Mouse (Mus musculus) limb, embryonic 14.5 days (tissue): ENCODE measurements around the gene Hmgn2. TPM values are rescaled to one million over a fixed set of nuclear protein-coding genes. Genes with fewer than 3 reads are reported as not detected.

ENCODE experiments used
- ATAC-seq: fragments of 200-750 bp; cut with Nextera tagmentation; 2 replicates; pipeline ENCODE4 v1.8.0; 2017; ENCODE audit warnings: low read depth, moderate number of reproducible peaks, moderate TSS enrichment; ENCODE audit not compliant: low FRiP score
- DNase-seq: peaks from one replicate; pipeline ENCODE4 v3.0.0-alpha.2; 2015; ENCODE audit warnings: low spot score
- H3K27ac ChIP-seq: fragments of 300-500 bp; sonication (generic); replicated peaks from 2 replicates; pipeline ENCODE4 v1.5.1; 2014; ENCODE audit warnings: low read depth, mild to moderate bottlenecking, low read length, moderate library complexity, mixed read lengths
- H3K27me3 ChIP-seq: fragments of 300-500 bp; sonication (generic); 2 replicates; pipeline ENCODE4 v1.6.1; 2014; ENCODE audit warnings: low read length, mixed read lengths; ENCODE audit not compliant: control insufficient read depth, insufficient read depth
- H3K36me3 ChIP-seq: fragments of 300-500 bp; sonication (generic); 2 replicates; pipeline ENCODE4 v1.6.1; 2014; ENCODE audit warnings: mild to moderate bottlenecking, low read length, moderate library complexity, mixed read lengths; ENCODE audit not compliant: control insufficient read depth, insufficient read depth
- H3K4me1 ChIP-seq: fragments of 300-500 bp; sonication (generic); 2 replicates; pipeline ENCODE4 v1.6.1; 2014; ENCODE audit warnings: antibody characterized with exemption, low read length, mixed read lengths; ENCODE audit not compliant: control insufficient read depth, insufficient read depth
- H3K4me2 ChIP-seq: fragments of 300-500 bp; sonication (generic); replicated peaks from 2 replicates; pipeline ENCODE4 v1.6.1; 2014; ENCODE audit warnings: low read depth, mild to moderate bottlenecking, low read length, moderate library complexity; ENCODE audit not compliant: severe bottlenecking
- H3K4me3 ChIP-seq: fragments of 300-500 bp; sonication (generic); replicated peaks from 2 replicates; pipeline ENCODE4 v1.5.1; 2014; ENCODE audit warnings: low read length
- H3K9ac ChIP-seq: fragments of 300-500 bp; sonication (generic); 2 replicates; pipeline ENCODE4 v1.6.1; 2014; ENCODE audit warnings: mild to moderate bottlenecking, low read depth, low read length, moderate library complexity; ENCODE audit not compliant: severe bottlenecking
- H3K9me3 ChIP-seq: fragments of 300-500 bp; sonication (generic); 2 replicates; pipeline ENCODE4 v1.6.1; 2016; ENCODE audit warnings: low read length; ENCODE audit not compliant: control insufficient read depth
- POLR2A ChIP-seq: fragments of 200-500 bp; IDR thresholded peaks from 2 replicates; pipeline ENCODE4 v1.8.0; 2012; ENCODE audit warnings: inconsistent platforms, mild to moderate bottlenecking, moderate library complexity, borderline replicate concordance; ENCODE audit not compliant: insufficient read depth, insufficient read length; ENCODE audit errors: extremely low read depth
- WGBS: fragments of 180-500 bp; shearing (Covaris S2); extraction: QIAGEN DNeasy Blood & Tissue Kit; methylation state at CpG from one replicate; pipeline ENCODE4 v1.1.7; 2014; 5-methylcytosine and 5-hydroxymethylcytosine counted together
- polyA plus RNA-seq, 2 experiments: library from polyadenylated mRNA; depleted of rRNA in 1 of 2; stranded (reverse) in 1 of 2; unstranded in 1 of 2; fragments of >200 nt; fragmentation: Nextera tagmentation in 1 of 2; extraction: Ambion mirVana in 1 of 2; gene quantifications; 2 replicates each; pipeline versions ENCODE4 v1.2.1 to v1.2.3; 2012 to 2014

Gene Hmgn2
- polyA plus RNA-seq, 2 experiments = 861 to 2,302 TPM

DNA sequence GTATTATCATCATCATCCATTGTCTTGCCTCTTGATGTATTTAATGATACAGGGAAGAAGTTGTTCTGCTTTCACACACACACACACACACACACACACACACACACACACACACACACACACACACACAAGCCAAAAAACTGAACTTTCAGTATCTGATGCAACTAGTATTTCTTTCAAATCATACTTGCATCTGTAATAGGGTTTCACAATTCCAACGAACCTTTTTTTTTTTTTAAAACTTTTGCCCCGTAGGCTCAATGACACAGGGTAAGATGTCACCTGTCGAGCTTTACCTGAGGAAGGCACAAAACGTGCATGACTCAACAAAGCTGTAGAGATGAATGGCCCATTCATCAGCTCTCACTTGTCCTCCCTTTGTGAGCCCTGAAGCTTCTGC is 33.8 kb upstream of the Hmgn2 start:
- ATAC-seq (no peak), DNase-seq (no peak)
- Histone ChIP-seq H3K4me1 (no peaks in the 10 kb centered on the region), H3K9ac (no peak overlapping the region), H3K4me2 (no peak overlapping the region), H3K9me3 (no peaks in the 10 kb centered on the region), H3K4me3 (no peak overlapping the region), H3K27me3 (no peaks in the 10 kb centered on the region), H3K36me3 (peaks cover 4% of the 10 kb centered on the region; the same call in 1 of the 2 replicates), H3K27ac (no peak overlapping the region)
- TF ChIP-seq POLR2A = no peak
- WGBS = 57% methylated on average over 4 of the region's 4 CpGs

DNA sequence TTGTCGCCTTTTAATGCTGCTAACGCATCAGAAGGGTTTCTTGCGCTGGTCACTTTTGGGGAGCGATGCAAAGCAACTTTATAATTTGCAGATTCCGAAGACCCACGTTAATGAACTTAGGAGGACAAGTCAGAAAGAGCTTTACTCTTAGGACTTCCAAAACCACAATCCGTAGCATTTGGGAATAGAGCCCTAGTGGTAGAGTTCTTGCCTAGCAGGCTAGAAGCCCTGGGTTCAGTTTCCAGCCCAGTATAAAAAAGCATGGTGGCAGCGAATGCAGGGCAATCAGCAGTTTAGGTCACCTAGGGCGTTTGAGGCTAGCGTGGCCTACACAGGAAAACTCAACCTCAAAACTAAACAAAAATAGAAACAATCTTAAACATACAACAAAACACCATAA is 33.3 kb upstream of the Hmgn2 start:
- no peak for ATAC-seq
- 0 out of 2 replicates have a peak overlapping the region, but pooled peaks have one; percentile 65 for H3K4me3 ChIP-seq
- H3K4me2 ChIP-seq = no peak overlapping the region
- no peak for DNase-seq
- H3K27ac ChIP-seq = no peak overlapping the region
- H3K36me3 ChIP-seq = peaks cover 4% of the 10 kb centered on the region
- no peak overlapping the region for H3K9ac ChIP-seq
- H3K4me1 ChIP-seq = no peaks in the 10 kb centered on the region
- 40% methylated on average over 10 of the region's 10 CpGs for WGBS
- no peak for TF ChIP-seq POLR2A
- H3K9me3 ChIP-seq = no peaks in the 10 kb centered on the region
- no peaks in the 10 kb centered on the region for H3K27me3 ChIP-seq

DNA sequence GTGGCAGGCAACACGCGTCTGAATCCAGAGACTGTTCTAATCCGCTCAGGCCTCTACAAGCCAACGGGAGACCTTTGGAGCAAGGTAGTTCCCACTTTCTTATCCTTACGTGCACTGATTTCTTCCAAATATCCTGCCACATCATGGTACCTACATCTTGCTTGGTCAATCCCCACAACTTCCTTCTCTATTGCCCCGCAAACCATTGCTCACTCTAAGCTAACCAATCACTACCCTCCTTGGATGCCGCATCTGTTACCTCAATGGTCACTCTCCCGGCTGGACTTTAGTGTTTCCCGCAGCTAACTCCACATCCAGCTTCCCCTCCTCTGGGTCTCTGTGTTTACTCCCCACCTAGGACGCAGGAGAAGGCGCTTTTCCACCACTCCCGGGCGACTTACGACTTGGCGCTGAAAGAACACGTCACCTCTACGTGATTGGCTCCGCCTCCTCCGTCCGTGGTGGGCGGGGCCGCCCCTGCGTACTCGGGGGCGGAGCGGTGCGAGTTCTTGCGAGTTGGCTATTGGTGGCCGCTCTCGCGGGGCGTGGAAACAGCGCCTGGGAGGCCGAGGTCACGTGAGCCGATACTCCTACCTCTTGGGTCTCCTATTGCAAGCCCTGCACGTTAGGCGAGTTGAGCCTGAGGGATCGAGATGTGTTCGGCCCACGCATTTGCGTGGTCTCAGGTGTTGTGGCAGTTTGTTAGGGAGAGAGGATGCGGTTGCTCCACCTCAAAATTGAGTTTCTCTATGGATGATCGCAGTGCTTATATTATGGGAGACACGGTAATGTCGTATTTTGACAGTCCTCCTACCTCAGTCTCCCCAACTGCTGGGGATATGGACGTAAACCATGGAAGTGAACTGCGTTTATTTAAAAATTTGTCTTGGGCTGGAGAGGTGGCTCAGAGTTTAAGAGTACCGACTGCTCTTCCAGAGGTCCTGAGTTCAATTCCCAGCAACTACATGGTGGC is 32.3 kb upstream of the Hmgn2 start, which contains the start of gene Dhdds:
Gene Dhdds, minus strand, starts transcription at position 453 of the 973 bp plus-strand sequence.
- no peak within 1 kb of the TSS for H3K27ac ChIP-seq
- no peaks in the 10 kb centered on the region for H3K4me1 ChIP-seq

DNA sequence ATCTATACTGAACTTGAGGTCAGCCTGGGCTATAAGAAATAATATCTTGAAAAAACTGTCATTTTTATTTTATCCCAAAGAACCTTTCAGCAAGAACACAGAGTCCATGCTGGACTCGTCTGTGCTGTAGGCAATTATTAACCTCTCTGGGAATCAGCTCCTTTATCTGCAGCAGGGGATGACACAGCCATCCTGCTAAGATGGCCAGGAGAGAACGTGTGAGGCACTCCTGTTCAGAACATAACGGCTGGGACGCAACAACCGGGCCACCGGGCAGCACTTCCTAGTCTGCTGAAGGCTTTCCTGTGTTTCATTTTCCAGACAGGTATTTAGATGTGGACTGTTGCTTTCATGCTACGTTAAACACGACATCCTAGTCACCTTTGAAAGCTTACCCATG is 26.2 kb upstream of the Hmgn2 start:
- no peak for ATAC-seq
- Histone ChIP-seq H3K27ac (no peak overlapping the region), H3K4me1 (no peaks in the 10 kb centered on the region), H3K9ac (no peak overlapping the region), H3K27me3 (no peaks in the 10 kb centered on the region), H3K36me3 (peaks cover 68% of the 10 kb centered on the region), H3K9me3 (no peaks in the 10 kb centered on the region), H3K4me2 (no peak overlapping the region), H3K4me3 (no peak overlapping the region)
- no peak for TF ChIP-seq POLR2A
- 91% methylated on average over 8 of the region's 8 CpGs for WGBS
- DNase-seq = no peak

More for the DNA sequence above, 32.3 kb upstream of the Hmgn2 start, which contains the start of gene Dhdds:
- Histone ChIP-seq H3K9me3 (no peaks in the 10 kb centered on the region), H3K9ac (peak within 1 kb of the TSS; percentile 71), H3K36me3 (peaks cover 12% of the 10 kb centered on the region), H3K4me3 (peak within 1 kb of the TSS; percentile 65), H3K27me3 (no peaks in the 10 kb centered on the region), H3K4me2 (peak within 1 kb of the TSS; percentile 85)
- peak; percentile 95 for DNase-seq
- 2% methylated on average over 49 of the region's 49 CpGs for WGBS
- ATAC-seq = peak; percentile 99
- peak; percentile 65; the same call in 1 of the 2 replicates for TF ChIP-seq POLR2A

DNA sequence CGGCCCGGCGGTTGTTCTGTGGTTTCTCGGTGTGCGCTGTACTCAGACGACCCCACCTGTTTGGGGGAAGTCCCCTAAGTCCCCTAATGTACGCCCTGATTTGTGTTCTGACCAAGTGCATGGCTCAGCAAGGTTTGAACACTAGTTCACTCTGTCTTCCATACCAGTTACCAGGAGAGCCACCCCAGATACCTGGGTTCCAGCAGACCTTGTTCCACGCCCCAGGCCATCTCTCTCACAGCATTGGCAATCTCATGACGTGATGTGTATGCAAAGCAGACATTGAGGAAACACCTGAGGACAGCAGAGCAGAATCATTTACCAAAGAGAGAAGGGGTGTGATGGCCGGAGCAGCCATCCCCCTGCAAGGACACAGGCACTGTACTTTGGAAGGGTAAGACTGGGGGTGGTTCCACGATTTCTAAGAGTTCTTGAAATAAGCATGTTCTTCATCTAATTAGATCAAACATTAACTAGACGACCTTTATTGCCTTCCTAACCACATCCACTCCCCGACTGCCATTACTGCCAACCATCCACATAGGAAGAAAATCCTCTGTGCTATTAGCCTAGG is 22.7 kb upstream of the Hmgn2 start:
- H3K36me3 ChIP-seq = peaks cover 83% of the 10 kb centered on the region
- H3K9me3 ChIP-seq = no peaks in the 10 kb centered on the region
- WGBS = 89% methylated on average over 13 of the region's 13 CpGs

More for the DNA sequence above, 22.7 kb upstream of the Hmgn2 start:
- no peaks in the 10 kb centered on the region for H3K4me1 ChIP-seq
- no peak overlapping the region for H3K4me2 ChIP-seq
- H3K4me3 ChIP-seq = no peak overlapping the region
- no peak for ATAC-seq
- H3K9ac ChIP-seq = no peak overlapping the region
- no peak for DNase-seq
- TF ChIP-seq POLR2A = no peak
- no peak overlapping the region for H3K27ac ChIP-seq
- H3K27me3 ChIP-seq = no peaks in the 10 kb centered on the region
